In genomic region chr11:100738066-100738604, GRCm38 (mm10) we compare ENCODE assay signal across 8 mouse cellular contexts. TPM values are rescaled to one million over a fixed set of nuclear protein-coding genes. Genes with fewer than 3 reads are reported as not detected.
DNase-seq lines count a peak whose midpoint lies in the region; ATAC-seq and TF ChIP-seq lines count a peak whose summit lies in the region.

Rab5c (minus strand) TSS chr11:100738215.

- WGBS in hindbrain, embryonic 10.5 days = under 1% methylated on average over 39 of the region's 39 CpGs
- under 1% methylated on average over 39 of the region's 39 CpGs for WGBS in lung, postnatal 0 days

- H3K4me1 ChIP-seq in hindbrain, embryonic 10.5 days (replicated peaks) = peaks cover 25% of the 10 kb centered on the region
- H3K4me1 ChIP-seq in lung, postnatal 0 days (ENCODE audit: insufficient read depth, low read depth, low read length) = peaks cover 16% of the 10 kb centered on the region

- H3K27ac ChIP-seq in hindbrain, embryonic 10.5 days = peak within 1 kb of the TSS; percentile 93
- H3K27ac ChIP-seq in lung, postnatal 0 days (ENCODE audit: low read length) = peak within 1 kb of the TSS; percentile 85

- peak; percentile 99 for ATAC-seq in frontal cortex, adult (ENCODE audit: low TSS enrichment)
- peak; percentile 99 for ATAC-seq in lung, postnatal 0 days

- H3K9ac ChIP-seq in lung, postnatal 0 days (replicated peaks; ENCODE audit: low read depth) = peak within 1 kb of the TSS; percentile 99

- peaks cover 4% of the 10 kb centered on the region; the same call in 1 of the 2 replicates for H3K27me3 ChIP-seq in hindbrain, embryonic 10.5 days (ENCODE audit: insufficient read depth, poor library complexity, severe bottlenecking)
- no peaks in the 10 kb centered on the region for H3K27me3 ChIP-seq in lung, postnatal 0 days (replicated peaks; ENCODE audit: insufficient read depth, low read length)

- TF ChIP-seq CTCF in lung, postnatal 0 days (IDR thresholded peaks at IDR 0.05) = no peak

- no peaks in the 10 kb centered on the region for H3K9me3 ChIP-seq in hindbrain, embryonic 10.5 days
- no peaks in the 10 kb centered on the region for H3K9me3 ChIP-seq in lung, postnatal 0 days (ENCODE audit: low read length)

- H3K36me3 ChIP-seq in hindbrain, embryonic 10.5 days = peaks cover 20% of the 10 kb centered on the region
- H3K36me3 ChIP-seq in lung, postnatal 0 days (ENCODE audit: insufficient read depth, low read length) = no peaks in the 10 kb centered on the region

- no peak for TF ChIP-seq EP300 in lung, postnatal 0 days (IDR thresholded peaks at IDR 0.05)

- DNase-seq in MN1 (ENCODE audit: low spot score) = peak; percentile 99
- peak; percentile 100 for DNase-seq in cerebellum, adult 9-10 months
- peak; percentile 99 for DNase-seq in hindbrain, embryonic 10.5 days (ENCODE audit: low spot score)
- DNase-seq in layer of hippocampus, adult 9-11 months = peak; percentile 99
- DNase-seq in lung, postnatal 0 days (ENCODE audit: low spot score) = peak; percentile 100
- peak; percentile 96 for DNase-seq in ovary, postnatal 14 days (ENCODE audit: low spot score)
- DNase-seq in thymus, postnatal 14 days = peak; percentile 98

- peak within 1 kb of the TSS; percentile 98 for H3K4me3 ChIP-seq in hindbrain, embryonic 10.5 days
- peak within 1 kb of the TSS; percentile 97 for H3K4me3 ChIP-seq in lung, postnatal 0 days (ENCODE audit: low read depth, low read length)

- peak within 1 kb of the TSS; percentile 73 for H3K4me2 ChIP-seq in lung, postnatal 0 days (replicated peaks; ENCODE audit: low read depth, low read length)

RNA-seq across cellular contexts. Expression of gene Rab5c, which starts in this region (rescaled TPM):
- 16.8 and 37.2 TPM in 2 replicates for polyA plus RNA-seq in hindbrain, embryonic 10.5 days (2016; fragmentation: Nextera tagmentation; extraction: Ambion mirVana)
- polyA plus RNA-seq in lung, postnatal 0 days (2015; fragmentation: Nextera tagmentation; extraction: Ambion mirVana) = 25.3 and 30.4 TPM in 2 replicates

Comparison
In these comparisons a context has a peak if more than half of its experiments do, and no peak if none do; other contexts are left out.
1. Peak in every context shown above with its lines: DNase-seq, ATAC-seq, H3K4me3 ChIP-seq and H3K27ac ChIP-seq.